Mouse (Mus musculus) pancreas, adult 10 weeks (tissue): ENCODE measurements around the gene Ipo5. TPM values are rescaled to one million over a fixed set of nuclear protein-coding genes. Genes with fewer than 3 reads are reported as not detected.

Source experiments
- polyA plus RNA-seq: library from polyadenylated mRNA; stranded (reverse); fragments of 350-450 nt; fragmentation: Illumina TruSeq; extraction: RNeasy Lipid Tissue Mini Kit (QIAGEN cat#74804); gene quantifications from one replicate; pipeline ENCODE4 v1.2.3, GENCODE M21; 2015; ENCODE audit warnings: low read depth, low replicate concordance; ENCODE audit not compliant: insufficient read depth

The Ipo5 gene
- polyA plus RNA-seq = 9.5 TPM

DNA sequence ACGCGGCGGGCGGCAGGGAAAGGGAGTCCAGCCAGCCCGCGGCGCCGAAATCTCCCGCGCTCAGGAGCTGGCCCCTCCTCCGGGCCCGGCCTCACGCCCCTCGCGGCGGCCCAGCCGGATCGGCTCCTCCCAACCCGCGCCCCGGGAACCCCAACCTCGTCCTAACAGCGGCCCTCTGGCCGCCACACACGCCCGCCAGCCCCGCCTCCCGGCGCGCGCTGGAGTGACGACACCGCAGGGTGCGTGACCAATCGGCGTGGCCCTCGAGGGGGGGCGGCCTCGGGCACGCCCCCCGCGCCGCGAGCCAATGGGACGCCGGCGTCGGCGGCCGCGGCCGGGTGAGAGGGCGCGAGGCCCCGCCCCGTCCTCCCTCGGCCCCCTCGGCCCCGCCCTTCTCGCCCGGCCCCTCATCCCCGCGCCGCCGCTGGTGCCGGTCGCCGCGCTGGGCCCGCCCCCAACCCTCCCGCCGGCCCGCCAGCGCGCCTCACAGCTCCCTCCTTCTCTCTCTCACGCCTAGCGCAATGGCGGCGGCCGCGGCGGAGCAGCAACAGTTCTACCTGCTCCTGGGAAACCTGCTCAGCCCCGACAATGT is at the start of gene Ipo5:
Ipo5 (plus strand) TSS at position 492 of the 592 bp plus-strand sequence.

Other genes with a start within 250 kb of the Ipo5 start
- 7.0 TPM for gene Farp1, start 124.0 kb downstream of the Ipo5 start, polyA plus RNA-seq